Mouse (Mus musculus) spleen, postnatal 0 days (tissue): ENCODE results near the gene Bphl. TPM values are rescaled to one million over a fixed set of nuclear protein-coding genes. Genes with fewer than 3 reads are reported as not detected.

ENCODE experiments used
- polyA plus RNA-seq: library from polyadenylated mRNA; unstranded; fragments of >200 nt; fragmentation: Nextera tagmentation; extraction: Ambion mirVana; gene quantifications from 2 replicates; pipeline ENCODE4 v1.2.1, GENCODE M21; 2015

Bphl gene
- polyA plus RNA-seq, result 16.4 and 24.7 TPM in 2 replicates

DNA sequence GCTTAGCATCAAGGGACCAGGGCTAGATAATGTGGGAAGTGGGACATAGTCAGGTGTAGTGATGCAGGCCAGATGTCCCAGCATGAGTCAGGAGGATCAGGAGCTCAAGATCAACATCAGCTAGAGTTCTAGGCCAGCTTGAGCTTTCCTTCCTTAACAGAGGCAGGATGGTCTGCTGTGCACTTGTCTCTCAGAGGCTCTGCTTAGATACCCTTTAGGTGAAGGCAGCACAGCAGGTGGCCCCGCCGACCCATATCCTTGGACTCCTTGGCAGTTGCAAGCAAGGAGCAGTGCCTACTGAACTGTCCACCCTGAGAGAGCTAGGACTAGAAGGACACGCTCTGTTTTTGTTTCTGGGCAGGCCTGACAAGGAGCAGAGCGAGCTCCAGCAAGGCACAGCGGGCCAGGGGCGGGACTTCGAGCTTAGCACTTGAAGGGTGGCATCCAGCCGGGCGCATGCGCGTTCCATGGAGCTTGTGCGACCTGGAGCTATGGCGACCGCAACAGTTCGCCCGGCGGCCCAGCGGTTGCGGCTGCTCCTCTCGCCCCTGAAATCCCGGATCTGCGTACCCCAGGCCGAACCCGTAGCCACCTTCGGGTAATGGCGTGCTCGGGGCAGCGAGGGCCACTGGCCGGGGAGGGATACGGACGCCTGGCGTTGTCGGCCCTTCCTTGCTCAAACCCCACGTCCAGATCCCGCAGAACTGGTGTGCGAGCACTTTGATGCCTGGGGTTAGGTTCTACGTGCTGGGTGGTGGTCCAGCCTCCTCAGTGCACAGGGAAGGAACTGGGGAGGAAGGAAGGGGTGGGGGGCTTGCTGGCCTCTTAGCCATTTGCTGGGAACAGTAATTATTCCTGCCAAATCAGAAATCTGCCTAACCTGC is at the start of gene Bphl:
TSS of gene Bphl (plus strand) at position 426 of the 884 bp plus-strand sequence.

DNA sequence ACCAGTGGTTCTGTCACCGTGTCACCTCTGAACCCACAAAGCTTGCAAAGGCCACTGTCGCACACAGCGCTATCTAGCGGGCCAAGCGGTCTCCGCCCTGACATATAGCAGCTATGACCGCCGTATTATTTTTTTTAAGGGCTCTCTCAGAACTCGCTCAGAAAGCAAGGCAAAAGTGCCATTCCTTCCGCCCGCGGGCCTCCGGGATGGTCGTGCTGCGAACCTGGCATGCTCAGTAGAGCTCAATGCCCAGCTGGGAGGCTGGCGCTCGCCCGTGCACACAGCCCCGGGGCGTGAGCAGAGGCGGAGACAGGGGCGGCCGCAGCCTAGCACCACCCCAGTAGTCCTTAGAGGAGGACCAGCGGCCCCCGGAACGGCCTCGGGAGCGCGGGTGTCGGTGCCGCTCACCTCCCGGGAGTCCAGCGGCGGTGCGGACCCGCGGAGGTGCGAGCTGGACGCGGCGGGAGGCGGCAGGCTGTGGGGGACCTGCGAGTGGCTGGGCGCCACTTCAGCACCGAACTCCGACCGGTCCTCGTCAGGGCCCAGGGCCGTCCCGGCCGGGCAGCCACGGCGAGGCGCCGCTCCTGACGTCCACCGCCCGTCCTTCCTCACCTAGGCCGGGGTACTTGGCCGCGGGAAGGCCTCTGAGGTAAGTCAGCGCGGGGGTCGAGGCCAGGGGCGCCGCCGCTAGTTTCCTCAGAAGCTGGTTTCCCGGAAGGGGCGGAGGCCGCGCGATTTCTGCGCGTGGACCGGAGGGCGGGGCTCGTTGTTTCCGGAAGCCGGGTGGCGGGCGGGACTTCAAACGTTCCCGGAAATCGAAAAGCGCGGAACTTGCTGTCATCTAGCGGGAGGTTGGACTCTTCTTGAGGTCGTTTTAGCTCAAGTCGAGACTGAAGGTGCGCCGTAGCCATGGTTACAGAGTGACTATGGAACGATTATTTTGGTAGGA is 35.1 kb upstream of the Bphl start, which contains the start of the genes Ripk1 and Serpinb6a:
TSS of gene Ripk1 (plus strand) at position 306 of the 949 bp plus-strand sequence.
TSS of gene Serpinb6a (minus strand) at position 737 of the 949 bp plus-strand sequence.

DNA sequence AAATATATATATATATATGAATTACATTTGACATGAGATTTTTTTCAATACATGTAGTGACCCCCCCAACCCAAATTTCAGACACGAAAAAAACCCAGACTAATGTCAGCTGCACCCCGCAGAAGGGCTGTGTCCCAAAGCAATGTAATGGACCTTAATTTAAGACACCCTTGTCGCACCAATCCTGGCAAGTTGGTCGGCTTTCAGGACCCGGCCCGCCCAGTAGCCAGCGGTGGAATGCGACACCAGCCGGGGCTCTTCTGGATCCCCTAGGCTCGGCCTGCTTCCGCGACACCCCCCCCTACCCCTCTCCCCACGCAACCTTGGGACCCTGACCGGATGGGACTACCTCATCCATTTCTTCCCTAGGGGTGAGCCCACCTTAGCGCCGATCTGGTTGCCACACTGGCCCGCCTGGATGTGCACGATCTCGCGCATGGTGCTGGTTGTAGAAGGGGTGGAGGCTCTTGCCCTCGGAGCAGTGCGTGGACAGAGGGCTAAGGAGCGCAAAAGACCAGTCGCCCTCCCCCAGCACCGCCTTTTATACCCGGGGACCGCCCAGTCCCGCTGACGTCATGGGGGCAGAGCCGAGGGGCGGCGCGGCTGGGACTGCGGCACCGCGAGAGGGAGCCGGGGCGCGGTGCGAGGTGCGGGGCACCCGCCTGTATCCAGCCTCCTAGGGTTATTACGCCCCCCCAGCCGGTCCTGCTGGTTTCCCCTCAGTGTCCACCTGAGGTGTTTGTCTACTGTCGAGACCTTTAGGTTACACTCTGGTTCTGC is 40.3 kb downstream of the Bphl start, which contains the start of gene Tubb2a:
TSS of gene Tubb2a (minus strand) at position 516 of the 780 bp plus-strand sequence.

Other genes starting within 250 kb of the Bphl start
- not detected in 2 replicates for gene Serpinb6e, start 194.2 kb upstream of the Bphl start, polyA plus RNA-seq
- not detected in 2 replicates for gene Serpinb6c, start 131.9 kb upstream of the Bphl start, polyA plus RNA-seq
- 19.1 and 22.8 TPM in 2 replicates for gene Nqo2, start 72.9 kb upstream of the Bphl start, polyA plus RNA-seq
- gene Ripk1, start 35.2 kb upstream of the Bphl start, polyA plus RNA-seq, result 12.7 and 13.8 TPM in 2 replicates
- gene Serpinb6a, start 34.8 kb upstream of the Bphl start, polyA plus RNA-seq, result 44.0 and 62.8 TPM in 2 replicates
- 67.4 and 72.1 TPM in 2 replicates for gene Tubb2a, start 40.4 kb downstream of the Bphl start, polyA plus RNA-seq
- gene Tubb2b, start 92.9 kb downstream of the Bphl start, polyA plus RNA-seq, result 1.3 and 1.4 TPM in 2 replicates
- gene Psmg4, start 125.4 kb downstream of the Bphl start, polyA plus RNA-seq, result 63.7 and 66.5 TPM in 2 replicates